Mouse (Mus musculus) T-helper 17 cell (primary cell): ENCODE data around the gene Trabd.

Source experiments
- in situ Hi-C, 2 experiments: fragments of 300-600 bp; cut with MboI, MseI; formaldehyde crosslinking; loops; 1 replicate in 1 of 2; 2 replicates in 1 of 2; pipeline ENCODE4 v1.15.1; 2025; ENCODE audit warnings: high pct_unique_total_duplicates in 2 of 2

The Trabd gene

GRCm38 (mm10) chr15:89127364-89127940, 52.5 kb downstream of the Trabd start:
- in situ Hi-C loops, result loop anchor here in 1 of 2 experiments (5.0 kb wide), 1 partner anchor 85 kb away; the partner anchor contains the start of gene Ppp6r2

- in situ Hi-C loops, result loop anchor here in 1 of 2 experiments (5.0 kb wide), 1 partner anchor 84 kb away; the partner anchor contains the start of gene Ppp6r2
Measured at GRCm38 (mm10) chr15:89128382-89129350, 53.7 kb downstream of the Trabd start, which contains the start of gene Hdac10. Gene Hdac10, minus strand, starts transcription at chr15:89128700.

GRCm38 (mm10) chr15:89130245-89130644, 55.3 kb downstream of the Trabd start:
- in situ Hi-C loops, result no loop called here

GRCm38 (mm10) chr15:89131316-89131715, 56.4 kb downstream of the Trabd start:
- in situ Hi-C loops, result no loop called here
